Mouse (Mus musculus): ENCODE data around the gene Pax5.

Gene Pax5

GRCm38 (mm10) chr4:44535646-44536045, 174.6 kb downstream of the Pax5 start:
- no peak for DNase-seq

- DNase-seq, result no peak
Observed at GRCm38 (mm10) chr4:44533286-44533685, 177.0 kb downstream of the Pax5 start.

GRCm38 (mm10) chr4:44532731-44533130, 177.6 kb downstream of the Pax5 start:
- no peak for DNase-seq

DNA sequence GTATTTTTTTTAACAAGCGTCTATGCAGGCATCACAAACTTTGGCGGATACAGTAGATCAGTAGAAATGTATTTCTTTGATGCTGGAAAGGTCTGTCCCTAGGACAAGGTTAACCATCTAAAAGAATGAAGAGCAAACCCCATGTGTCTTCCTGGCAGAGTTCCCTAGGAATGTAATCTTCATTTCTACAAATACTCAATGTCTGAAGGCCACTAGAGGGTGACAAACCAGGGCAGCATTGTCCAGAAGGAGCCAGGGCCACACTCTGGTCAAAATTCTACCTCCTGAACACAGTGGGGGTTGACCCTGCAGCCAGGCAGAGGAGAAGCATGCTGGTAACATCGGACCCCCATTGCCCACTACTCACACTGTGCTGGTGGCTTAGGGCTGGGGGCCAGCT, 185.0 kb downstream of the Pax5 start:
- no peak for DNase-seq

DNA sequence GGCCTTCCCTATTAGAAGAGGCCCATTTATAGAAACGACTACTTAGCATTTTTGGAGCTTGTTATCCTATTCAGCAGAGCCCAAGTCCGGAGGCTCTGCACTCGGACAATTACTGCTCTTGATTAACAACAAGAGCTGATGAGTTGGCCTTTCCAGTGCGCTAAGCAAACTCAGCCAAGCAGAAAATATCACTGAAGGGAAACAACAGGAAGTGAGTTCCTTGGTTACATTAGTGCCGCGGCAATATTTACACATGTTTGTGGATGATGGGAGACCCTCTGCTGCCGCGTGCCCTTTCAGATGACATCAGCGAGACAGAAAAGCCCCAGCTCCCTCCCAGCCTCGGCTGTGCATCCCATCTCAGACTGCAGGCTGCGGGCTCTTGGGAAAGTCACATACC, 191.4 kb downstream of the Pax5 start:
- no peak for DNase-seq

- no peak for DNase-seq
Observed at GRCm38 (mm10) chr4:44513981-44514380, 196.3 kb downstream of the Pax5 start.

GRCm38 (mm10) chr4:44511682-44512081, 198.6 kb downstream of the Pax5 start:
- DNase-seq, result peak; percentile 51 to 54

- DNase-seq, result no peak
Observed at GRCm38 (mm10) chr4:44508386-44509226, 201.7 kb downstream of the Pax5 start.

DNA sequence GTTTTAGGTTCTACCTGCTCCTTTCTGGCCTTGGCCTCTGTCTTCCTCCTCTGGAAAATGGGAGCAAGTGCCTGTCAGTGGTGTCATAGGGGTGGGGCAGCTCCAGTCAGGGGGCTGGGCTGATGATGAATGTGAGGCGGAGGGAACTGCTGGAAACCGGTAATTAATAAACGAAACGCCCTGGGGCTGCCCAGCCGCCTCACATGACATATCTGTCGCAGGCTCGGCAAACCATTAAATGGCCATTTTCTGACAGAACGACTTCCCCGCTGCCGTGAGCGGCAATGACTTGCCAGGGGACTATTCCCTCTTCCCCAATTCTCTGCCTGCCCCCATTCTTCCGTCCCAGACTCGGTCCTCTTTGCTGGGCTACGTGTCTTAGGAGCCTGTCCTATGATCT, 202.4 kb downstream of the Pax5 start:
- no peak for DNase-seq

DNA sequence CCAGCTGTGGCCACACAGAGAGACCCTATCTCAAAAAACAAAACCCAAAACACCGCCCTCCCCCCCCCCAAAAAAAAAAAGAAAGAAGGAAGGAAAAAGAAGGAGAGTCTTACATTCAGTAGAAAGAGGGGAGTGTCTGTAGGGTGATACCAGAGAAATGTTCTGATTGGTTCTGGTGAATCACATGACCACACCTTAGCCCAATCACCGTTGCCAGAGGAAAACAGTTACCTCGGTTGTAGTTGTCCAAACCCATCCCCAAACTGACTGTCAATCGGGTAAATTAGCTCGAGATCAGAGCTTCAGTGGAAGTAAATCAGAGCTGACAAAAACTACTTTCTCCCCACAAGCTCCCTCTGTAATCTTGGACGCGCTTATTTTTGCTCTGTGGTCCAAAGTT, 205.3 kb downstream of the Pax5 start:
- DNase-seq, result no peak

- no peak for DNase-seq
Observed at GRCm38 (mm10) chr4:44502196-44502867, 208.0 kb downstream of the Pax5 start.

DNA sequence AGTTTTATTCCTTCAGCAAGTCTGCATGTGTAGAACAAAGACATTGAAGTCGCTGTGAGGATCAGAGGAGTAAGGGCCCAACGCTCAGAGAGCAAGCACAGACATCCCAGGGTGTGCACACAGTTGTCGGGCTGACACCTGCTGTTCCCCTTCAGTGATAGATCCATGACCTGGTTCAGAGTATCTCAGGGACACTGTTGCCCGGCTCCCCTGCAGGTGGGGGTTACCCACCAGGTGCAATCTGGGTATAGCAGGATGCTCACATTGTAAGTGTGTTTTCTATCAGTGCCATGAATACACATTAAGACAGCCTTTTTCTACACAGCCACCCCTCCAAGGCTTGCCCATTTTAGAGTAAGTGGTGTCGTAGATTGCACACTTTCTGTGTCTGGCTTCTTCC, 212.1 kb downstream of the Pax5 start:
- DNase-seq, result no peak

DNA sequence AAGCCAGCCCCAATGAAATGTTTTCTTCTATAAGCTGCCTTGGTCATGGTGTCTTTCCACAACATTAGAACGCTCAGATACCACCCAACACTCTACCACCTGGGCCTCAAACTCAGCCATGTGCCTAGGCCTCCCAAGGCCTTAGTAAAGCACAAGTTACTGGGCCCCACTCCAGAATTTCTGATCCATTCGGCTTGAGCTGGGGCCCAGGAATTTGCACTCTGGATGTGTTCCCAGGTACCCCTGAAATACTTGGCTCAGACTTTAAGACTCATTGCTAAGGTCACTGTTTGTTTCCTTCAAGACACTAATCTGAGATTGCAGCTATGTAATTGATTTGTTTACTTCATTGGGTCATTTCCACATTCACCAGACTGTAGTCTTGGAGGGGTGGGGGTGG, 214.5 kb downstream of the Pax5 start:
- no peak for DNase-seq

GRCm38 (mm10) chr4:44493756-44494155, 216.5 kb downstream of the Pax5 start:
- no peak for DNase-seq

DNA sequence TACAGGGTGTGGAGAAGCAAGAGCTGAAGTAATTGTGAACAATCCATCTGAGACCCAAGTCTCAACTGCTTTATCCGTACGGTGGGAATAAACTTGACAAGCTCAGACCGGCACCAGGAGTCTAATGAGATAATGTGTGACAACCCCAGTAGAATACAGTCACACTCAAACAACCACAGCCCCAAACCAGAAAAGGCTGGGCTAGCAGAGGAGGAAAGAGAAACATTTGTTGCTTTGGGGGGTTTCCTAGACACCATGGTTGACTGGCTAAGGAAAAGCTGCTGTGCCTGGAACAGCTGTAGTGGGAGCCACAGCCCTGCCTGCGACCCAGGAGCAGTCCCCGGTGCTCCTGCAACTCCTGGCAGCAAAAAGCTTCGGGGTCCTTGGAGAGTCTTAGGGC, 219.4 kb downstream of the Pax5 start:
- no peak for DNase-seq

DNA sequence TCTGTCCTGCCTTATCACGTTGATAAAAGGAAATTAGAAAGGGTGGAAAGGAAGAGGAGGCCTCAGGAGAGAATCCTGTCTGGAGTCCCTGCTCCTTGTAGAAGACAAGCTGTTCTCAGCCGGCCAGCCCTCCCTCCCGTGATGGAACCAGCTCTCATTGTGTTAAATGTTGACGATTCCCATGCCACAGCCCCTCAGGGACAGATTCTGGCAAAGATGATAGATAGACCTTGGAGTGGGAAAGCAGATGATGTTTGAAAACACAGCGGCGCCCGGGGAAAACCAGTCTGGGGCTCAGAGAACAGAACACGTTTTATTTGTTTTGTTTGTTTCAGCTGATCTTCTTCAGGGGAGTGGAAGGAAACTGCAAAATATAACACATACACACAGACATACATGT, 221.6 kb downstream of the Pax5 start:
- no peak for DNase-seq

- no peak for DNase-seq
Observed at GRCm38 (mm10) chr4:44488219-44488618, 222.1 kb downstream of the Pax5 start.

GRCm38 (mm10) chr4:44482851-44483250, 227.4 kb downstream of the Pax5 start:
- no peak for DNase-seq

- peak; percentile 40 to 46 for DNase-seq
Observed at GRCm38 (mm10) chr4:44479755-44480154, 230.5 kb downstream of the Pax5 start.
